Mouse (Mus musculus): ENCODE measurements at regions not wholly inside any gene's neighbourhood (a gene's known extent, or its start where the extent isn't known, plus 50 kb on each side); places are given as distances from the start of the nearest gene placed in this dataset.

- Histone ChIP-seq H3K9me3 (replicated peaks) (no peaks in the 10 kb centered on the region), H3K4me2 (no peak overlapping the region), H3K27ac (no peak overlapping the region), H3K27me3 (replicated peaks) (no peaks in the 10 kb centered on the region), H3K4me1 (no peaks in the 10 kb centered on the region), H3K4me3 (no peak overlapping the region), H3K9ac (no peak overlapping the region), H3K36me3 (no peaks in the 10 kb centered on the region)
- WGBS (ENCODE audit: insufficient replicate concordance) = 54% methylated on average over 3 of the region's 3 CpGs
- ATAC-seq = no peak
Observed at GRCm38 (mm10) chr4:39926021-39926591, 216.8 kb upstream of the Aco1 start.

- no peak overlapping the region for H3K4me3 ChIP-seq
- H3K9me3 ChIP-seq (replicated peaks) = no peaks in the 10 kb centered on the region
- no peaks in the 10 kb centered on the region for H3K36me3 ChIP-seq
- H3K4me1 ChIP-seq = no peaks in the 10 kb centered on the region
- H3K4me2 ChIP-seq = no peak overlapping the region
- no peak overlapping the region for H3K27ac ChIP-seq
- 83% methylated on average over 7 of the region's 7 CpGs for WGBS (ENCODE audit: insufficient replicate concordance)
- ATAC-seq = no peak
- no peaks in the 10 kb centered on the region for H3K27me3 ChIP-seq (replicated peaks)
- no peak overlapping the region for H3K9ac ChIP-seq
Observed at GRCm38 (mm10) chr4:39926594-39926993, 216.3 kb upstream of the Aco1 start.

GRCm38 (mm10) chr4:39928491-39928890, 214.4 kb upstream of the Aco1 start:
- H3K9ac ChIP-seq = no peak overlapping the region
- no peak overlapping the region for H3K27ac ChIP-seq
- no peaks in the 10 kb centered on the region for H3K9me3 ChIP-seq (replicated peaks)
- 70% methylated on average over 2 of the region's 2 CpGs for WGBS (ENCODE audit: insufficient replicate concordance)
- no peaks in the 10 kb centered on the region for H3K4me1 ChIP-seq
- no peaks in the 10 kb centered on the region for H3K27me3 ChIP-seq (replicated peaks)
- no peaks in the 10 kb centered on the region for H3K36me3 ChIP-seq
- no peak overlapping the region for H3K4me2 ChIP-seq
- no peak for ATAC-seq
- no peak overlapping the region for H3K4me3 ChIP-seq

GRCm38 (mm10) chr4:39934025-39934708, 208.7 kb upstream of the Aco1 start:
- no peaks in the 10 kb centered on the region for H3K9me3 ChIP-seq (replicated peaks)
- no peaks in the 10 kb centered on the region for H3K36me3 ChIP-seq
- no peak overlapping the region for H3K27ac ChIP-seq
- no peak for ATAC-seq
- H3K4me2 ChIP-seq = no peak overlapping the region
- WGBS (ENCODE audit: insufficient replicate concordance) = 78% methylated on average over 12 of the region's 12 CpGs
- no peak overlapping the region for H3K9ac ChIP-seq
- H3K4me1 ChIP-seq = no peaks in the 10 kb centered on the region
- no peaks in the 10 kb centered on the region for H3K27me3 ChIP-seq (replicated peaks)
- no peak overlapping the region for H3K4me3 ChIP-seq

- no peaks in the 10 kb centered on the region for H3K4me1 ChIP-seq
- H3K4me2 ChIP-seq = no peak overlapping the region
- H3K27ac ChIP-seq = no peak overlapping the region
- no peaks in the 10 kb centered on the region for H3K9me3 ChIP-seq (replicated peaks)
- 77% methylated on average over 3 of the region's 3 CpGs for WGBS (ENCODE audit: insufficient replicate concordance)
- H3K36me3 ChIP-seq = no peaks in the 10 kb centered on the region
- H3K27me3 ChIP-seq (replicated peaks) = no peaks in the 10 kb centered on the region
- no peak overlapping the region for H3K9ac ChIP-seq
- no peak for ATAC-seq
- no peak overlapping the region for H3K4me3 ChIP-seq
Observed at GRCm38 (mm10) chr4:39958687-39959086, 184.2 kb upstream of the Aco1 start.

- no peak for ATAC-seq
- Histone ChIP-seq H3K36me3 (no peaks in the 10 kb centered on the region), H3K27ac (no peak overlapping the region), H3K4me2 (no peak overlapping the region), H3K9me3 (replicated peaks) (no peaks in the 10 kb centered on the region), H3K4me1 (no peaks in the 10 kb centered on the region), H3K27me3 (replicated peaks) (no peaks in the 10 kb centered on the region), H3K4me3 (no peak overlapping the region), H3K9ac (no peak overlapping the region)
- 66% methylated on average over 3 of the region's 3 CpGs for WGBS (ENCODE audit: insufficient replicate concordance)
Observed at GRCm38 (mm10) chr4:39967938-39968337, 174.9 kb upstream of the Aco1 start.

- Histone ChIP-seq H3K4me3 (no peak overlapping the region), H3K4me1 (no peaks in the 10 kb centered on the region), H3K9ac (no peak overlapping the region), H3K36me3 (no peaks in the 10 kb centered on the region), H3K27ac (no peak overlapping the region), H3K27me3 (replicated peaks) (no peaks in the 10 kb centered on the region), H3K9me3 (replicated peaks) (no peaks in the 10 kb centered on the region), H3K4me2 (no peak overlapping the region)
- 52% methylated on average over 6 of the region's 6 CpGs for WGBS (ENCODE audit: insufficient replicate concordance)
- no peak for ATAC-seq
Observed at GRCm38 (mm10) chr4:39991358-39991757, 151.5 kb upstream of the Aco1 start.

GRCm38 (mm10) chr4:39991851-39992250, 151.0 kb upstream of the Aco1 start:
- 60% methylated on average over 2 of the region's 2 CpGs for WGBS (ENCODE audit: insufficient replicate concordance)
- H3K4me1 ChIP-seq = no peaks in the 10 kb centered on the region

GRCm38 (mm10) chr4:39998771-39999422, 144.0 kb upstream of the Aco1 start:
- ATAC-seq = no peak

More at GRCm38 (mm10) chr4:39991851-39992250, 151.0 kb upstream of the Aco1 start:
- Histone ChIP-seq H3K4me3 (no peak overlapping the region), H3K27ac (no peak overlapping the region), H3K9ac (no peak overlapping the region), H3K9me3 (replicated peaks) (no peaks in the 10 kb centered on the region), H3K27me3 (replicated peaks) (no peaks in the 10 kb centered on the region), H3K4me2 (no peak overlapping the region), H3K36me3 (no peaks in the 10 kb centered on the region)
- ATAC-seq = no peak

GRCm38 (mm10) chr4:40014666-40015065, 128.2 kb upstream of the Aco1 start:
- H3K27ac ChIP-seq = no peak overlapping the region
- ATAC-seq = no peak
- no peak overlapping the region for H3K4me2 ChIP-seq
- no peaks in the 10 kb centered on the region for H3K4me1 ChIP-seq
- no peak overlapping the region for H3K4me3 ChIP-seq
- H3K9me3 ChIP-seq (replicated peaks) = no peaks in the 10 kb centered on the region
- H3K9ac ChIP-seq = no peak overlapping the region
- H3K27me3 ChIP-seq (replicated peaks) = no peaks in the 10 kb centered on the region
- no peaks in the 10 kb centered on the region for H3K36me3 ChIP-seq
- WGBS (ENCODE audit: insufficient replicate concordance) = 58% methylated on average over 7 of the region's 7 CpGs

More at GRCm38 (mm10) chr4:39998771-39999422, 144.0 kb upstream of the Aco1 start:
- H3K27ac ChIP-seq = no peak overlapping the region
- H3K4me1 ChIP-seq = no peaks in the 10 kb centered on the region
- no peaks in the 10 kb centered on the region for H3K9me3 ChIP-seq (replicated peaks)
- H3K36me3 ChIP-seq = no peaks in the 10 kb centered on the region
- WGBS (ENCODE audit: insufficient replicate concordance) = 58% methylated on average over 5 of the region's 5 CpGs
- no peak overlapping the region for H3K9ac ChIP-seq
- H3K4me3 ChIP-seq = no peak overlapping the region
- H3K27me3 ChIP-seq (replicated peaks) = no peaks in the 10 kb centered on the region
- H3K4me2 ChIP-seq = no peak overlapping the region

GRCm38 (mm10) chr4:40016856-40017255, 126.0 kb upstream of the Aco1 start:
- Histone ChIP-seq H3K9ac (no peak overlapping the region), H3K4me2 (no peak overlapping the region), H3K9me3 (replicated peaks) (no peaks in the 10 kb centered on the region), H3K4me1 (no peaks in the 10 kb centered on the region), H3K27ac (no peak overlapping the region), H3K27me3 (replicated peaks) (no peaks in the 10 kb centered on the region), H3K36me3 (no peaks in the 10 kb centered on the region), H3K4me3 (no peak overlapping the region)
- 52% methylated on average over 15 of the region's 15 CpGs for WGBS (ENCODE audit: insufficient replicate concordance)
- peak; percentile 49 for ATAC-seq

- Histone ChIP-seq H3K4me3 (no peak overlapping the region), H3K27me3 (replicated peaks) (no peaks in the 10 kb centered on the region), H3K4me1 (no peaks in the 10 kb centered on the region), H3K9me3 (replicated peaks) (no peaks in the 10 kb centered on the region), H3K27ac (no peak overlapping the region), H3K9ac (no peak overlapping the region), H3K4me2 (no peak overlapping the region), H3K36me3 (no peaks in the 10 kb centered on the region)
- 81% methylated on average over 4 of the region's 4 CpGs for WGBS (ENCODE audit: insufficient replicate concordance)
- ATAC-seq = no peak
Observed at GRCm38 (mm10) chr4:40018208-40018607, 124.7 kb upstream of the Aco1 start.
